Mouse (Mus musculus) stomach, embryonic 16.5 days (tissue): Measurements from ENCODE around the gene Uso1. TPM values are rescaled to one million over a fixed set of nuclear protein-coding genes. Genes with fewer than 3 reads are reported as not detected.

Experiments used
- ATAC-seq: fragments of 200-750 bp; cut with Nextera tagmentation; 2 replicates; pipeline ENCODE4 v1.8.0; 2017; ENCODE audit warnings: moderate number of reproducible peaks, moderate TSS enrichment; ENCODE audit not compliant: insufficient read depth, low FRiP score
- H3K27ac ChIP-seq: fragments of 300-500 bp; sonication (generic); 2 replicates; pipeline ENCODE4 v1.5.1; 2014; ENCODE audit warnings: low read length
- H3K27me3 ChIP-seq: fragments of 300-500 bp; sonication (generic); 2 replicates; pipeline ENCODE4 v1.6.1; 2014; ENCODE audit warnings: low read length, control low read depth, mixed read lengths; ENCODE audit not compliant: control insufficient read depth, insufficient read depth
- H3K36me3 ChIP-seq: fragments of 300-500 bp; sonication (generic); 2 replicates; pipeline ENCODE4 v1.6.1; 2014; ENCODE audit warnings: low read length; ENCODE audit not compliant: control insufficient read depth, insufficient read depth
- H3K4me1 ChIP-seq: fragments of 300-500 bp; sonication (generic); 2 replicates; pipeline ENCODE4 v1.6.1; 2014; ENCODE audit warnings: low read length, control low read depth, mixed read lengths; ENCODE audit not compliant: control insufficient read depth, insufficient read depth
- H3K4me2 ChIP-seq: fragments of 300-500 bp; sonication (generic); 2 replicates; pipeline ENCODE4 v1.6.1; 2014; ENCODE audit warnings: low read depth, low read length, mixed read lengths
- H3K4me3 ChIP-seq: fragments of 300-500 bp; sonication (generic); replicated peaks from 2 replicates; pipeline ENCODE4 v1.5.1; 2014; ENCODE audit warnings: mild to moderate bottlenecking, low read length
- H3K9ac ChIP-seq: fragments of 300-500 bp; sonication (generic); 2 replicates; pipeline ENCODE4 v1.6.1; 2014; ENCODE audit warnings: low read length
- H3K9me3 ChIP-seq: fragments of 300-500 bp; sonication (generic); replicated peaks from 2 replicates; pipeline ENCODE4 v1.6.1; 2016; ENCODE audit warnings: low read length, control low read depth; ENCODE audit not compliant: control insufficient read depth
- WGBS: fragments of 180-500 bp; shearing (Covaris S2); extraction: QIAGEN DNeasy Blood & Tissue Kit; methylation state at CpG from one replicate; pipeline ENCODE4 v1.1.7; 2014; 5-methylcytosine and 5-hydroxymethylcytosine counted together
- polyA plus RNA-seq: library from polyadenylated mRNA; unstranded; fragments of >200 nt; fragmentation: Nextera tagmentation; extraction: Ambion mirVana; gene quantifications from 2 replicates; pipeline ENCODE4 v1.2.1, GENCODE M21; 2015

Uso1 gene
- polyA plus RNA-seq, 1 experiment from 2014 or later = 50.7 TPM

- Histone ChIP-seq H3K36me3 (no peaks in the 10 kb centered on the region), H3K4me2 (no peak overlapping the region), H3K4me1 (peaks cover under 1% of the 10 kb centered on the region; the same call in 1 of the 2 replicates), H3K9me3 (no peaks in the 10 kb centered on the region), H3K27me3 (no peaks in the 10 kb centered on the region), H3K4me3 (no peak overlapping the region), H3K9ac (no peak overlapping the region), H3K27ac (no peak overlapping the region)
- ATAC-seq = peak; percentile 53; the same call in 1 of the 2 replicates
- 56% methylated on average over 12 of the region's 12 CpGs for WGBS
Measured at GRCm38 (mm10) chr5:92117823-92118403, 19.8 kb upstream of the Uso1 start.

DNA sequence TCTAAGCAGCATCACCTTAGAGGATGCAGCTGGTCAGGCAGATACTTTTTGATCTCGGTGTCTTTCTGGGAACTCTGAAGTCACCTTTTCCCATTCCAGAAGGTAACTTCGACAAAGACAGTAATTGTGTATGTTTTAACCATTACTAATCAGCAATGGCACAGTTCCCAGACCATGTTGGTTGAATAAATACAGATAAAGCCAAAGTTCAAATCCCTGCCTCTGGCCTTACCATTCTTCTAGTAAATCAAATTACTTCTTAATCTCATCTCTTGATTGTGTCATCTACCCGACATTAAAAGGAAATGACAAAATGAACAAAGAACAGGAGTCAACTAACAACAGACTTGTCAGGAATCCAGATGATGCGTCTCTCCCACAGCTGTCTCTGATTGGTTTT, 16.1 kb upstream of the Uso1 start:
- ATAC-seq = no peak
- Histone ChIP-seq H3K4me2 (no peak overlapping the region), H3K4me3 (no peak overlapping the region), H3K36me3 (no peaks in the 10 kb centered on the region), H3K4me1 (no peaks in the 10 kb centered on the region), H3K9ac (no peak overlapping the region), H3K9me3 (no peaks in the 10 kb centered on the region), H3K27ac (no peak overlapping the region), H3K27me3 (no peaks in the 10 kb centered on the region)
- WGBS = 64% methylated on average over 4 of the region's 4 CpGs

DNA sequence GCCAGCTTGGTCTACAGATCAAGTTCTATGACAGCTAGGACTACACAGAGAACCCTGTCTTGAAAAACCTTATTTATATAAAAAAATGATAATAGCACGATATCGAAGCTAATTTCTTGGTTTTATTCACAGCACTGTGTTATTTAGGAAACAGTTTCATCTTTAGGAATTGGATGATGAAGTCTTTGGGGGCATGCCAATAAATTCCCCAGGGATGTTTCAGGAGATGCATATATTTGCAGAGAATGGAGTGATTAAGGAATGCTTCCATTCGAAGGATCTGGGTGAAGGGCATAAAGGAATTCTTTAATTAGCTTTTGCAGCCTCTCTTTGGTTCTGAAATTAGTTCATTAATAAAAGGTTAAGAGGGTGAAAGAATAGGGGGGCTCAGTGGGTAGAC, 12.3 kb upstream of the Uso1 start:
- no peak overlapping the region for H3K9ac ChIP-seq
- H3K36me3 ChIP-seq = no peaks in the 10 kb centered on the region
- peaks cover 10% of the 10 kb centered on the region for H3K4me1 ChIP-seq
- H3K4me3 ChIP-seq = no peak overlapping the region
- no peaks in the 10 kb centered on the region for H3K9me3 ChIP-seq
- H3K4me2 ChIP-seq = no peak overlapping the region
- WGBS = 91% methylated on average over 3 of the region's 3 CpGs
- ATAC-seq = no peak
- no peaks in the 10 kb centered on the region for H3K27me3 ChIP-seq
- H3K27ac ChIP-seq = no peak overlapping the region

DNA sequence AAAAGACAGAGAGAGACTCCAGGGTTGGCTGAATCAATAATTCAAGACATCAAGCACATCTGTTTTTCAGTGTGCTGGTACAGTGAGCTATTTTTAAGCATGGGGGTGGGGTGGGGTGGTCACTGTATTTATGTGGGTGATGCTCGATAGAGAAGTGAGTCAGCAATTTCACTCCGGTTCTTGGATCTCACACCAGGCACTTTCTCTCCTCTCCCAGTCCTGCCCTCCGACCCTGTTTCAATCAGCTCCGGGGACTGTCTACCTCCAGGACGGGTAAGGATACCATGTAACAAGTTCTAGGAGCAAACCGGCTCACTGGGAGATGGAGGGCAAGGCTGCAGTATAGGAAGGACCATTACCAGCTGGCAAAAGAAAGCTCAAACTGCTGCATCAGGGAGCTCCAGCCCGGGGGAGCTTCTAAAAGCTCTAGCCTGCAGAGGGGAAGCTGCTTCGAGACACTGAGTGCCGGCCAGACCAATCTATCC, 10.6 kb upstream of the Uso1 start:
- Histone ChIP-seq H3K4me1 (peaks cover 10% of the 10 kb centered on the region), H3K27ac (peak overlapping the region; percentile 72), H3K4me2 (peak overlapping the region; percentile 27), H3K36me3 (no peaks in the 10 kb centered on the region), H3K9ac (peak overlapping the region; percentile 36; the same call in 1 of the 2 replicates), H3K9me3 (no peaks in the 10 kb centered on the region), H3K27me3 (no peaks in the 10 kb centered on the region), H3K4me3 (no peak overlapping the region)
- WGBS = 39% methylated on average over 9 of the region's 9 CpGs
- peak; percentile 64 for ATAC-seq

- H3K4me2 ChIP-seq = peak overlapping the region; percentile 27; the same call in 1 of the 2 replicates
- H3K27me3 ChIP-seq = no peaks in the 10 kb centered on the region
- H3K4me1 ChIP-seq = peaks cover 10% of the 10 kb centered on the region
- H3K27ac ChIP-seq = peak overlapping the region; percentile 72
- 61% methylated on average over 10 of the region's 10 CpGs for WGBS
- no peak overlapping the region for H3K4me3 ChIP-seq
- H3K36me3 ChIP-seq = no peaks in the 10 kb centered on the region
- no peak for ATAC-seq
- no peaks in the 10 kb centered on the region for H3K9me3 ChIP-seq
- H3K9ac ChIP-seq = peak overlapping the region; percentile 36; the same call in 1 of the 2 replicates
Measured at GRCm38 (mm10) chr5:92127751-92128150, 10.0 kb upstream of the Uso1 start.

DNA sequence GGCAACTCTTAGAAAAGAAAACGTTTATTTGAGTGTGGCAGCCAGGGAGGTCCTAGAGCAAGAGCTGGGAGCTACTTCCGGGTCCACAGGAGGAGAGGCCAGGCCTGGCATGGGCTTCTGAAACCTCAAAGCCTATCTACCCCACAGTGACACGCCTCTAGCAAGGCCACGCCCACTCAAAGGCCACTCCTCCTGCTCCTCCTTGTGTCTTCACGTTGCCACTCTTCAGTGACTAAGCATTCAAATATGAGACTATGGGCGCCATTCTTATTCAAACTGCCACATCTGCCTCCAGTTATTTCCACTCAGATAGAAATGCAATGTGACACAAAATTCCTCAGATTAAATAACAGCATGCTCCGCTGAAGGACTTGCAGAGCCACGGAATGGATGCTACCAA, 9.2 kb upstream of the Uso1 start:
- H3K4me3 ChIP-seq = no peak overlapping the region
- H3K27me3 ChIP-seq = no peaks in the 10 kb centered on the region
- H3K4me2 ChIP-seq = no peak overlapping the region
- H3K9ac ChIP-seq = no peak overlapping the region
- peaks cover 10% of the 10 kb centered on the region for H3K4me1 ChIP-seq
- peak; percentile 72 for ATAC-seq
- H3K27ac ChIP-seq = no peak overlapping the region
- no peaks in the 10 kb centered on the region for H3K9me3 ChIP-seq
- WGBS = 22% methylated on average over 8 of the region's 8 CpGs
- no peaks in the 10 kb centered on the region for H3K36me3 ChIP-seq

- WGBS = 80% methylated on average over 1 of the region's 1 CpGs
Measured at GRCm38 (mm10) chr5:92129321-92129768, 8.4 kb upstream of the Uso1 start.

GRCm38 (mm10) chr5:92130040-92130682, 7.6 kb upstream of the Uso1 start:
- no peak for ATAC-seq

More at GRCm38 (mm10) chr5:92129321-92129768, 8.4 kb upstream of the Uso1 start:
- ATAC-seq = no peak
- Histone ChIP-seq H3K27ac (peak overlapping the region; percentile 23; the same call in 1 of the 2 replicates), H3K36me3 (no peaks in the 10 kb centered on the region), H3K4me1 (peaks cover 10% of the 10 kb centered on the region), H3K27me3 (no peaks in the 10 kb centered on the region), H3K9me3 (no peaks in the 10 kb centered on the region), H3K9ac (no peak overlapping the region), H3K4me3 (no peak overlapping the region), H3K4me2 (no peak overlapping the region)

DNA sequence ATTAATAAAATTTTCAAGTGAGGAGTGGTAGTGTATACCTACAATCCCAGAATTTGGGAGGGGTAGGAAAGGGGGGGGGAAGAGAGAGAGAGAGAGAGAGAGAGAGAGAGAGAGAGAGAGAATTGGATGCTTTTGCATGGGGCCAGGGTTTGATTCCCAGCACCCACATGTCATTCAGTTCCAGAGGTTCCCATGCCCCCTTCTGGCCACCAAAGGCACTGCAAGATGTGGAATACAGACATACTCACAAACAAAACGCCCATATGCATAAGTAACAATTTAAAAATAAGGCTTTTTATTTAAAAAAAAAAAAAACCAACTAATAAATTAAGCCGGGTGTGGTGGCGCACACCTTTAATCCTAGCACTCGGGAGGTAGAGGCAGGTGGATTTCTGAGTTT, 5.6 kb upstream of the Uso1 start:
- H3K27me3 ChIP-seq = no peaks in the 10 kb centered on the region
- no peak overlapping the region for H3K9ac ChIP-seq
- H3K4me3 ChIP-seq = no peak overlapping the region
- H3K4me2 ChIP-seq = no peak overlapping the region
- no peak overlapping the region for H3K27ac ChIP-seq
- peaks cover 12% of the 10 kb centered on the region for H3K4me1 ChIP-seq
- 91% methylated on average over 4 of the region's 4 CpGs for WGBS
- no peaks in the 10 kb centered on the region for H3K36me3 ChIP-seq
- H3K9me3 ChIP-seq = no peaks in the 10 kb centered on the region
- no peak for ATAC-seq

More at GRCm38 (mm10) chr5:92130040-92130682, 7.6 kb upstream of the Uso1 start:
- Histone ChIP-seq H3K36me3 (no peaks in the 10 kb centered on the region), H3K27ac (no peak overlapping the region), H3K9me3 (no peaks in the 10 kb centered on the region), H3K9ac (no peak overlapping the region), H3K4me3 (no peak overlapping the region), H3K27me3 (no peaks in the 10 kb centered on the region), H3K4me1 (peaks cover 10% of the 10 kb centered on the region), H3K4me2 (no peak overlapping the region)
- 88% methylated on average over 6 of the region's 6 CpGs for WGBS
